Mouse (Mus musculus) neural tube, embryonic 12.5 days (tissue): ENCODE data around the gene Tfcp2. TPM values are rescaled to one million over a fixed set of nuclear protein-coding genes. Genes with fewer than 3 reads are reported as not detected.
A peak's percentile ranks its signal among the peaks of the same experiment; 100 is the strongest.
"Not testable (repeated sequence)": the region's sequence is repeated elsewhere in the genome, so short reads cannot be mapped to it uniquely, and the experiment has no call there.

Experiments
- ATAC-seq: fragments of 200-750 bp; cut with Nextera tagmentation; 2 replicates; pipeline ENCODE4 v1.8.0; 2017; ENCODE audit warnings: low read depth, mild to moderate bottlenecking, moderate TSS enrichment, moderate library complexity; ENCODE audit not compliant: low FRiP score
- H3K27ac ChIP-seq: fragments of 300-500 bp; sonication (generic); 2 replicates; pipeline ENCODE4 v1.5.1; 2016
- H3K27me3 ChIP-seq: fragments of 300-500 bp; sonication (generic); replicated peaks from 2 replicates; pipeline ENCODE4 v1.6.1; 2016; ENCODE audit warnings: mild to moderate bottlenecking
- H3K36me3 ChIP-seq: fragments of 300-500 bp; sonication (generic); 2 replicates; pipeline ENCODE4 v1.6.1; 2016; ENCODE audit warnings: mild to moderate bottlenecking
- H3K4me1 ChIP-seq: fragments of 300-500 bp; sonication (generic); 2 replicates; pipeline ENCODE4 v1.6.1; 2016
- H3K4me2 ChIP-seq: fragments of 300-500 bp; sonication (generic); replicated peaks from 2 replicates; pipeline ENCODE4 v1.6.1; 2016; ENCODE audit warnings: mild to moderate bottlenecking
- H3K4me3 ChIP-seq: fragments of 300-500 bp; sonication (generic); 2 replicates; pipeline ENCODE4 v1.5.1; 2016
- H3K9ac ChIP-seq: fragments of 300-500 bp; sonication (generic); 2 replicates; pipeline ENCODE4 v1.6.1; 2016; ENCODE audit warnings: mild to moderate bottlenecking
- H3K9me3 ChIP-seq: fragments of 300-500 bp; sonication (generic); 2 replicates; pipeline ENCODE4 v1.6.1; 2016; ENCODE audit warnings: mild to moderate bottlenecking
- WGBS: fragments of 180-500 bp; shearing (Covaris S2); methylation state at CpG from one replicate; pipeline ENCODE4 v1.1.7; 2016; 5-methylcytosine and 5-hydroxymethylcytosine counted together
- polyA plus RNA-seq: library from polyadenylated mRNA; unstranded; fragments of >200 nt; fragmentation: Nextera tagmentation; extraction: Ambion mirVana; gene quantifications from 2 replicates; pipeline ENCODE4 v1.2.1, GENCODE M21; 2016

The Tfcp2 gene
- polyA plus RNA-seq, 1 experiment from 2014 or later: 40.0 TPM

GRCm38 (mm10) chr15:100499506-100499905, 52.3 kb downstream of the Tfcp2 start:
- WGBS: 91% methylated on average over 8 of the region's 8 CpGs
- not testable (repeated sequence) for H3K4me1 ChIP-seq, H3K4me3 ChIP-seq, H3K9me3 ChIP-seq, H3K27me3 ChIP-seq, ATAC-seq, H3K4me2 ChIP-seq, H3K27ac ChIP-seq, H3K9ac ChIP-seq
- peaks cover 14% of the 10 kb centered on the region for H3K36me3 ChIP-seq

- Histone ChIP-seq H3K4me2 (peak within 1 kb of the TSS; percentile 86), H3K27ac (peak within 1 kb of the TSS; percentile 95), H3K4me3 (peak within 1 kb of the TSS; percentile 89), H3K4me1 (peaks cover 36% of the 10 kb centered on the region), H3K36me3 (no peaks in the 10 kb centered on the region), H3K9ac (peak within 1 kb of the TSS; percentile 98), H3K9me3 (0 out of 2 replicates have a peak, but pooled peaks cover 3% of the 10 kb centered on the region), H3K27me3 (no peaks in the 10 kb centered on the region)
- ATAC-seq: peak; percentile 98
- WGBS: under 1% methylated on average over 40 of the region's 40 CpGs
These were observed 56.7 kb downstream of the Tfcp2 start, which contains the start of gene Csrnp2 for GRCm38 (mm10) chr15:100495102-100495501. Gene Csrnp2 (minus strand): TSS chr15:100495488.

GRCm38 (mm10) chr15:100494647-100495046, 57.2 kb downstream of the Tfcp2 start:
- under 1% methylated on average over 29 of the region's 29 CpGs for WGBS
- peak overlapping the region; percentile 95 for H3K27ac ChIP-seq
- 0 out of 2 replicates have a peak, but pooled peaks cover 3% of the 10 kb centered on the region for H3K9me3 ChIP-seq
- no peaks in the 10 kb centered on the region for H3K27me3 ChIP-seq
- peak; percentile 87 for ATAC-seq
- H3K4me3 ChIP-seq: peak overlapping the region; percentile 89
- H3K36me3 ChIP-seq: no peaks in the 10 kb centered on the region
- H3K9ac ChIP-seq: peak overlapping the region; percentile 98
- H3K4me1 ChIP-seq: peaks cover 38% of the 10 kb centered on the region
- H3K4me2 ChIP-seq: peak overlapping the region; percentile 86

GRCm38 (mm10) chr15:100491966-100492365, 59.8 kb downstream of the Tfcp2 start:
- H3K9me3 ChIP-seq: no peaks in the 10 kb centered on the region
- no peak overlapping the region for H3K4me3 ChIP-seq
- H3K27me3 ChIP-seq: no peaks in the 10 kb centered on the region
- H3K36me3 ChIP-seq: peaks cover 23% of the 10 kb centered on the region
- peak overlapping the region; percentile 86 for H3K4me2 ChIP-seq
- no peak overlapping the region for H3K27ac ChIP-seq
- 80% methylated on average over 9 of the region's 9 CpGs for WGBS
- ATAC-seq: no peak
- H3K9ac ChIP-seq: no peak overlapping the region
- H3K4me1 ChIP-seq: peaks cover 42% of the 10 kb centered on the region

GRCm38 (mm10) chr15:100489263-100489662, 62.5 kb downstream of the Tfcp2 start:
- no peak overlapping the region for H3K9ac ChIP-seq
- no peaks in the 10 kb centered on the region for H3K9me3 ChIP-seq
- H3K27me3 ChIP-seq: no peaks in the 10 kb centered on the region
- H3K27ac ChIP-seq: no peak overlapping the region
- H3K4me3 ChIP-seq: no peak overlapping the region
- WGBS: 88% methylated on average over 15 of the region's 15 CpGs
- peaks cover 50% of the 10 kb centered on the region for H3K36me3 ChIP-seq
- no peak overlapping the region for H3K4me2 ChIP-seq
- no peak for ATAC-seq
- peaks cover 36% of the 10 kb centered on the region for H3K4me1 ChIP-seq

- H3K36me3 ChIP-seq: peaks cover 60% of the 10 kb centered on the region
These were observed 63.5 kb downstream of the Tfcp2 start for GRCm38 (mm10) chr15:100488297-100488696.

GRCm38 (mm10) chr15:100487050-100487449, 64.8 kb downstream of the Tfcp2 start:
- peaks cover 72% of the 10 kb centered on the region for H3K36me3 ChIP-seq
- H3K27me3 ChIP-seq: no peaks in the 10 kb centered on the region
- H3K4me1 ChIP-seq: peaks cover 14% of the 10 kb centered on the region
- no peak overlapping the region for H3K27ac ChIP-seq
- no peaks in the 10 kb centered on the region for H3K9me3 ChIP-seq
- no peak for ATAC-seq
- H3K4me2 ChIP-seq: no peak overlapping the region
- H3K9ac ChIP-seq: no peak overlapping the region
- no peak overlapping the region for H3K4me3 ChIP-seq
- 93% methylated on average over 2 of the region's 2 CpGs for WGBS

More at GRCm38 (mm10) chr15:100488297-100488696, 63.5 kb downstream of the Tfcp2 start:
- H3K4me3 ChIP-seq, H3K9ac ChIP-seq, H3K9me3 ChIP-seq, H3K27me3 ChIP-seq, H3K4me2 ChIP-seq, H3K27ac ChIP-seq, ATAC-seq: not testable (repeated sequence)
- H3K4me1 ChIP-seq: peaks cover 27% of the 10 kb centered on the region
- WGBS: 88% methylated on average over 1 of the region's 1 CpGs

- no peak for ATAC-seq
- Histone ChIP-seq H3K36me3 (peaks cover 78% of the 10 kb centered on the region), H3K27me3 (no peaks in the 10 kb centered on the region), H3K4me3 (no peak overlapping the region), H3K27ac (no peak overlapping the region), H3K4me1 (peaks cover 9% of the 10 kb centered on the region; the same call in 1 of the 2 replicates), H3K4me2 (no peak overlapping the region), H3K9me3 (no peaks in the 10 kb centered on the region), H3K9ac (no peak overlapping the region)
- 25% methylated on average over 7 of the region's 7 CpGs for WGBS
These were observed 65.4 kb downstream of the Tfcp2 start for GRCm38 (mm10) chr15:100486450-100486849.

GRCm38 (mm10) chr15:100485576-100485975, 66.2 kb downstream of the Tfcp2 start:
- Histone ChIP-seq H3K9ac (no peak overlapping the region), H3K4me2 (no peak overlapping the region), H3K4me3 (no peak overlapping the region), H3K27me3 (no peaks in the 10 kb centered on the region), H3K27ac (no peak overlapping the region), H3K36me3 (peaks cover 87% of the 10 kb centered on the region), H3K9me3 (no peaks in the 10 kb centered on the region), H3K4me1 (peaks cover 7% of the 10 kb centered on the region; the same call in 1 of the 2 replicates)
- WGBS: 86% methylated on average over 3 of the region's 3 CpGs
- ATAC-seq: no peak

- Histone ChIP-seq H3K27me3 (no peaks in the 10 kb centered on the region), H3K36me3 (peaks cover 96% of the 10 kb centered on the region), H3K9ac (no peak overlapping the region), H3K27ac (no peak overlapping the region), H3K4me1 (no peaks in the 10 kb centered on the region), H3K4me2 (no peak overlapping the region), H3K4me3 (no peak overlapping the region), H3K9me3 (no peaks in the 10 kb centered on the region)
- no peak for ATAC-seq
- 86% methylated on average over 4 of the region's 4 CpGs for WGBS
These were observed 72.9 kb downstream of the Tfcp2 start for GRCm38 (mm10) chr15:100478925-100479324.

GRCm38 (mm10) chr15:100478351-100478750, 73.5 kb downstream of the Tfcp2 start:
- Histone ChIP-seq H3K4me1 (no peaks in the 10 kb centered on the region), H3K27ac (no peak overlapping the region), H3K27me3 (no peaks in the 10 kb centered on the region), H3K4me2 (no peak overlapping the region), H3K9ac (no peak overlapping the region), H3K4me3 (no peak overlapping the region), H3K9me3 (no peaks in the 10 kb centered on the region), H3K36me3 (peaks cover 96% of the 10 kb centered on the region)
- 83% methylated on average over 10 of the region's 10 CpGs for WGBS
- no peak for ATAC-seq

GRCm38 (mm10) chr15:100473926-100474503, 77.8 kb downstream of the Tfcp2 start:
- WGBS: 80% methylated on average over 7 of the region's 7 CpGs
- no peak overlapping the region for H3K27ac ChIP-seq
- H3K4me3 ChIP-seq: no peak overlapping the region
- no peaks in the 10 kb centered on the region for H3K27me3 ChIP-seq
- H3K36me3 ChIP-seq: peaks cover 66% of the 10 kb centered on the region
- peaks cover 12% of the 10 kb centered on the region for H3K4me1 ChIP-seq
- H3K4me2 ChIP-seq: no peak overlapping the region
- H3K9me3 ChIP-seq: no peaks in the 10 kb centered on the region
- no peak for ATAC-seq
- H3K9ac ChIP-seq: no peak overlapping the region

- peak overlapping the region; percentile 92 for H3K4me2 ChIP-seq
- peaks cover 28% of the 10 kb centered on the region for H3K36me3 ChIP-seq
- no peaks in the 10 kb centered on the region for H3K9me3 ChIP-seq
- H3K27ac ChIP-seq: no peak overlapping the region
- no peaks in the 10 kb centered on the region for H3K27me3 ChIP-seq
- H3K4me3 ChIP-seq: peak overlapping the region; percentile 64
- peaks cover 23% of the 10 kb centered on the region for H3K4me1 ChIP-seq
- H3K9ac ChIP-seq: 0 out of 2 replicates have a peak overlapping the region, but pooled peaks have one; percentile 79
- no peak for ATAC-seq
- WGBS: 71% methylated on average over 10 of the region's 10 CpGs
These were observed 81.8 kb downstream of the Tfcp2 start for GRCm38 (mm10) chr15:100470037-100470436.
